Mouse (Mus musculus) heart, embryonic 13.5 days (tissue): Measurements from ENCODE around the gene Rapgef3. TPM values are rescaled to one million over a fixed set of nuclear protein-coding genes. Genes with fewer than 3 reads are reported as not detected.
A peak's percentile ranks its signal among the peaks of the same experiment; 100 is the strongest.

ENCODE experiments used
- ATAC-seq: fragments of 200-750 bp; cut with Nextera tagmentation; 2 replicates; pipeline ENCODE4 v1.8.0; 2017; ENCODE audit warnings: moderate TSS enrichment; ENCODE audit not compliant: insufficient number of reproducible peaks, low FRiP score, low TSS enrichment; ENCODE audit errors: extremely low read depth
- H3K27ac ChIP-seq: fragments of 300-500 bp; sonication (generic); replicated peaks from 2 replicates; pipeline ENCODE4 v1.5.1; 2015; ENCODE audit warnings: moderate library complexity, mild to moderate bottlenecking, inconsistent platforms
- H3K27me3 ChIP-seq: fragments of 300-500 bp; sonication (generic); replicated peaks from 2 replicates; pipeline ENCODE4 v1.6.1; 2015; ENCODE audit warnings: mild to moderate bottlenecking, inconsistent platforms
- H3K36me3 ChIP-seq: fragments of 300-500 bp; sonication (generic); 2 replicates; pipeline ENCODE4 v1.6.1; 2015; ENCODE audit warnings: mild to moderate bottlenecking, inconsistent platforms
- H3K4me1 ChIP-seq: fragments of 300-500 bp; sonication (generic); 2 replicates; pipeline ENCODE4 v1.6.1; 2015; ENCODE audit warnings: inconsistent platforms
- H3K4me2 ChIP-seq: fragments of 300-500 bp; sonication (generic); 2 replicates; pipeline ENCODE4 v1.6.1; 2015; ENCODE audit warnings: inconsistent platforms, mild to moderate bottlenecking, moderate library complexity
- H3K4me3 ChIP-seq: fragments of 300-500 bp; sonication (generic); 2 replicates; pipeline ENCODE4 v1.5.1; 2015; ENCODE audit warnings: moderate library complexity, mild to moderate bottlenecking, inconsistent platforms
- H3K9ac ChIP-seq: fragments of 300-500 bp; sonication (generic); 2 replicates; pipeline ENCODE4 v1.6.1; 2015; ENCODE audit warnings: inconsistent platforms, mild to moderate bottlenecking, moderate library complexity
- H3K9me3 ChIP-seq: fragments of 300-500 bp; sonication (generic); 2 replicates; pipeline ENCODE4 v1.6.1; 2016; ENCODE audit warnings: inconsistent platforms
- WGBS: fragments of 180-500 bp; shearing (Covaris S2); methylation state at CpG from one replicate; pipeline ENCODE4 v1.1.7; 2015; ENCODE audit warnings: mixed read lengths; 5-methylcytosine and 5-hydroxymethylcytosine counted together
- polyA plus RNA-seq: library from polyadenylated mRNA; unstranded; fragments of >200 nt; fragmentation: Nextera tagmentation; extraction: Ambion mirVana; gene quantifications from 2 replicates; pipeline ENCODE4 v1.2.1, GENCODE M21; 2015

Rapgef3 gene
- polyA plus RNA-seq, 1 experiment from 2014 or later, result 22.1 TPM

DNA sequence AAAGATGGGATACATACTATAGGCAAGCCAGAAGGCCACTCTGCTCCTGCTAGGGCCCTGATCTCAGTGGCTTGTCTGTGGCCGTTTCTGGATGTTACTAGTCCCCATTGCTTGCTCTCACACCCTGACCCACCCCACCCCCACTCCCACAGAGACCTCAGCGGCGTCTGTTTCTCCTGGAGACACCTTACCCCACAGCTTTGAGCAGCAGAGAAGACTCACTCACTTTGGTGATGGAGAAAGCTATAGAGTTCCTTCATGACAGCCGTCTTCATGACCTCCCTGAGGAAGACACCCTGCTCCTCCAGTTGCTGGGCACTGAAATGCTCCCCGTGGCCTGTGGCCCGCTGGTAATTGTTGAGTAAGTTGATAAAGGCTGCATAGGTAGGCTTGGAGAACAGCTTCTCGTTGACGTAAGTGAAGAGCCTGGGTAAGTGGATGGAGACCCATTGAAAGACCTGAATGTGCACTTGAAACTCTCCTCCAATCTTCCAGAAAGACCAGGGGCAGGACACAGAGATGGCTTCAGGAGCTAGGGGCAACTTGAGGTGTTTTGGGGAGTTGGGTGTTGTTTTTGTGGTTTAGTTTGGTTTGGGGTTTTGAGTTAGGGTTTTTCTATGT, 49.1 kb downstream of the Rapgef3 start:
- Histone ChIP-seq H3K9ac (no peak overlapping the region), H3K27ac (no peak overlapping the region), H3K9me3 (no peaks in the 10 kb centered on the region), H3K27me3 (peaks cover 3% of the 10 kb centered on the region; the same call in 1 of the 2 replicates), H3K36me3 (no peaks in the 10 kb centered on the region), H3K4me3 (no peak overlapping the region), H3K4me1 (peaks cover 24% of the 10 kb centered on the region), H3K4me2 (no peak overlapping the region)
- 70% methylated on average over 8 of the region's 8 CpGs for WGBS
- ATAC-seq, result no peak

- no peak overlapping the region for H3K9ac ChIP-seq
Measured at GRCm38 (mm10) chr15:97717861-97718534, 49.8 kb downstream of the Rapgef3 start.

DNA sequence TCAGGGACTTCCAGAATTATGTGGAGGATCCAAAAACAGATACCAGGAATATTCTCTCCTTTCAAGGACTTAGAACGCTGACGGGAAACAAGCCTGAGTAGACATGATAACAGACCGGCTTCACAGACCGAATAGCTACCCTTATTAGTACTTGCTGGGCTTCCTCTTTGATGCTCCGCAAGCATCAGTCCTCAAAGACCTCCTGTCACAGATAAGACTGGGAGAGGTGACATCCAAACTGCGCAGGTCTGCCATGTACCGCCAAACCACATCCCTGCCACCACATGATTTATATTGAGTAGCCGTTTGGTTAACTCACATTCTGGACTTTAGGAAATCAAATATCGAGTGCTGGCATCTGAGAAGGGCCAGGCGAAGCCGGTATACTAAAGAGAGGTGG, 51.0 kb downstream of the Rapgef3 start:
- 52% methylated on average over 11 of the region's 11 CpGs for WGBS

More at GRCm38 (mm10) chr15:97717861-97718534, 49.8 kb downstream of the Rapgef3 start:
- no peak overlapping the region for H3K4me2 ChIP-seq
- ATAC-seq, result peak; percentile 28; the same call in 1 of the 2 replicates
- H3K27me3 ChIP-seq, result peaks cover 3% of the 10 kb centered on the region; the same call in 1 of the 2 replicates
- no peaks in the 10 kb centered on the region for H3K9me3 ChIP-seq
- H3K27ac ChIP-seq, result no peak overlapping the region
- no peaks in the 10 kb centered on the region for H3K36me3 ChIP-seq
- H3K4me3 ChIP-seq, result no peak overlapping the region
- 29% methylated on average over 12 of the region's 12 CpGs for WGBS
- peaks cover 31% of the 10 kb centered on the region for H3K4me1 ChIP-seq

DNA sequence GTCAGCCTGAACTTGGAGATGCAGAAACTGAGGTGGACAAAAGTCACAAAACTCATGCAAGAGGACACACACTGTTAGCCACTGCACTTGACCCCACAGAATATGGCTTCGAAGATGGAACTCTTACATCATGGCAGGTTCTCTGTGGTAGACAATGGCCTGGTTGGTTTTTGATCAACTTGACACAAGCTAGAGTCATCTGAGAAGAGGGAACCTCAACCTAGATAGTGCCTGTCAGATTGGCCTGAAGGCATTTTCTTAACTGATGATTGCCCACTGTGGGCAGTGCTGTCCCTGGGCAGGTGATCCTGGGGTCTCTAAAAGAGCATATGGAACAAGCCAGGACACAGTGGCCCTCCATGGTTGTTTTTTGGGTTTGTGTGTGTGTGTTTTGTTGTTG, 52.0 kb downstream of the Rapgef3 start:
- H3K9me3 ChIP-seq, result no peaks in the 10 kb centered on the region
- WGBS, result 89% methylated on average over 1 of the region's 1 CpGs
- peaks cover 29% of the 10 kb centered on the region for H3K4me1 ChIP-seq
- no peak overlapping the region for H3K4me2 ChIP-seq
- H3K27ac ChIP-seq, result no peak overlapping the region
- H3K4me3 ChIP-seq, result no peak overlapping the region
- H3K36me3 ChIP-seq, result no peaks in the 10 kb centered on the region
- peaks cover 3% of the 10 kb centered on the region; the same call in 1 of the 2 replicates for H3K27me3 ChIP-seq
- ATAC-seq, result no peak
- H3K9ac ChIP-seq, result no peak overlapping the region

More for the DNA sequence above, 51.0 kb downstream of the Rapgef3 start:
- H3K36me3 ChIP-seq, result no peaks in the 10 kb centered on the region
- no peaks in the 10 kb centered on the region for H3K9me3 ChIP-seq
- no peak overlapping the region for H3K4me2 ChIP-seq
- peaks cover 32% of the 10 kb centered on the region for H3K4me1 ChIP-seq
- ATAC-seq, result no peak
- H3K4me3 ChIP-seq, result no peak overlapping the region
- H3K27ac ChIP-seq, result 0 out of 2 replicates have a peak overlapping the region, but pooled peaks have one; percentile 8
- peaks cover 3% of the 10 kb centered on the region; the same call in 1 of the 2 replicates for H3K27me3 ChIP-seq
- no peak overlapping the region for H3K9ac ChIP-seq

DNA sequence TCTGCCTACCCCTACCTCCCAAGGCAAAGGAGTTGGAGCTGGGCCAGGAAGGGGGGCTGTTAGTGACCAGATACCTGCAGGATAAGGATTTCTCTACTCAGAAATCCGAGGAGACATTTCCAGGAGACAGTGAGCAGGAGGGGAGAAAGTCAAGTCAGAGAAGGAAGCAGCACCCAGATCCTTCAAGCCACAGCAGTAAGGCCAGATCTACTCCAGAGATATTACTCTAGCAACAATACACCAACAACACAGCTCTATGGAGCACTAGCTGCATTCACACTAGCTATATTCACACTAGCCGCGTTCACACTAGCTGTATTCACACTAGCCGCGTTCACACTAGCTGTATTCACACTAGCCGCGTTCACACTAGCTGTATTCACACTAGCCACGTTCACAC, 52.7 kb downstream of the Rapgef3 start:
- Histone ChIP-seq H3K4me2 (no peak overlapping the region), H3K36me3 (no peaks in the 10 kb centered on the region), H3K27me3 (peaks cover 3% of the 10 kb centered on the region; the same call in 1 of the 2 replicates), H3K9ac (no peak overlapping the region), H3K27ac (no peak overlapping the region), H3K9me3 (no peaks in the 10 kb centered on the region), H3K4me1 (peaks cover 23% of the 10 kb centered on the region), H3K4me3 (no peak overlapping the region)
- WGBS, result 81% methylated on average over 8 of the region's 8 CpGs
- ATAC-seq, result no peak

DNA sequence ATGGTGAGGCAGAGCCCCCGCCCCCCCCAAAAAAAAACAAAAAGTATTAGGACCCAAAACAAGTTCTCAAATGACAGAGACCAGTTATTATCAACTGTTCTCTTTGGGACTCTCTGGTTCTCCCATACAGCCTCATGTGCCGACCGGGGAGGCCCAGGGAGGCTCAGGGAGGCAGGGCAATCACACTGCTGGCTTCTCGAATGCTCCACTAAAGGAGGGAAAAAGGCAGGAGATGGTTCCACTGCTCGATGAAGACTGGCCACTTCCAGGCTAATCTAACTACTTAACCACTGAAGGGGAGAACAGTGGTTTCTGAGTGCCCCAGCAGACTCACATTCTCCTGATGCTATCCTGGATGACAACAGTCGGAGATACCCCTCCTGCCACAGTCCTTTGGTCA, 55.2 kb downstream of the Rapgef3 start:
- 58% methylated on average over 6 of the region's 6 CpGs for WGBS
- peaks cover 13% of the 10 kb centered on the region; the same call in 1 of the 2 replicates for H3K4me1 ChIP-seq
- H3K27me3 ChIP-seq, result no peaks in the 10 kb centered on the region
- H3K36me3 ChIP-seq, result no peaks in the 10 kb centered on the region
- H3K9me3 ChIP-seq, result no peaks in the 10 kb centered on the region
- H3K9ac ChIP-seq, result no peak overlapping the region
- H3K4me2 ChIP-seq, result no peak overlapping the region
- ATAC-seq, result no peak
- no peak overlapping the region for H3K4me3 ChIP-seq
- H3K27ac ChIP-seq, result no peak overlapping the region

DNA sequence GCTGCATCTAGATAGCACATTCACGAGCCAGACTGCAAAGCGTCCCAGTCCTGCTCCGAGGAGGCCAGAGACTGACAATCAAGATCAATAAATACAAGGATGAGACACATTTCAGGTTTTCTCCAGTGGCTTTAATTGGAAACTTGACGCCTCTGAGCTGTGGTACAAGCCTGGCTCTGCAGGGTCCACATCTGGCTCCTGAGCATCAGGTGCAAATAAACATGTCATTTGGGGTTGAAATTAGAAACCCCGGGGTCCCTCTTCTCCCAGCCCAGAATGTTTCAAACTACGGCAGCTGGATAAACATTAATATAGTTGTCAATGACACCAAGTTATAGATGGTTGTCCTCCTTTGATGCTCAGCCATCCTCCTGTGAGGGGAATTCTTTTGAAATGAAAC, 56.9 kb downstream of the Rapgef3 start:
- no peak overlapping the region for H3K4me3 ChIP-seq
- no peaks in the 10 kb centered on the region for H3K27me3 ChIP-seq
- no peak overlapping the region for H3K4me2 ChIP-seq
- H3K36me3 ChIP-seq, result no peaks in the 10 kb centered on the region
- 0 out of 2 replicates have a peak overlapping the region, but pooled peaks have one; percentile 11 for H3K9ac ChIP-seq
- no peak overlapping the region for H3K27ac ChIP-seq
- WGBS, result 73% methylated on average over 6 of the region's 6 CpGs
- no peaks in the 10 kb centered on the region for H3K9me3 ChIP-seq
- H3K4me1 ChIP-seq, result peaks cover 16% of the 10 kb centered on the region; the same call in 1 of the 2 replicates
- no peak for ATAC-seq

GRCm38 (mm10) chr15:97705211-97706050, 62.3 kb downstream of the Rapgef3 start, which contains the start of gene Rpap3:
Rpap3 (minus strand) TSS chr15:97705825.
- Histone ChIP-seq H3K9me3 (no peaks in the 10 kb centered on the region), H3K4me1 (peaks cover 15% of the 10 kb centered on the region), H3K4me2 (peak within 1 kb of the TSS; percentile 93), H3K9ac (peak within 1 kb of the TSS; percentile 95), H3K4me3 (peak within 1 kb of the TSS; percentile 91), H3K27ac (peak within 1 kb of the TSS; percentile 30; the same call in 1 of the 2 replicates), H3K36me3 (peaks cover 29% of the 10 kb centered on the region), H3K27me3 (no peaks in the 10 kb centered on the region)
- under 1% methylated on average over 70 of the region's 71 CpGs for WGBS
- ATAC-seq, result peak; percentile 73; the same call in 1 of the 2 replicates

DNA sequence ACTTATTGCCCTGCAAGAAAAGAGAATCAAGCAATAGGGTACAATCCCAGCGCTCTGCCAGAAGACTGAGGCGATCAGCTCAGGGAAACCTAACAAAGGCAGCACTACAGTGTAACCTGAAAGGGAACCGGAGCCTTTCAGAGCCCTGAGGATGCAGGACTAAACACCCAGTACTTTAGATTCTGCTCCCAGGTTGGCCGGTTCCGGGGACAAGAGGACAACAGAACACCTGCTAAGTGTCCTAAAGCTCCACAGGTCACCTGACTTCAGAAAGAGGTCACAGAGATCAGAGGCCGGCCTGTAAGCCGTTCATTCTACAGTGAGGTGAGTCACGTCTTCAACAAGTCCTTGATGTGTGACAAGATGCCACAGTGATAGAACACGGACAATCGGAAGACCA, 71.2 kb downstream of the Rapgef3 start:
- peaks cover 94% of the 10 kb centered on the region for H3K36me3 ChIP-seq
- H3K27me3 ChIP-seq, result no peaks in the 10 kb centered on the region
- ATAC-seq, result no peak
- no peak overlapping the region for H3K4me2 ChIP-seq
- 88% methylated on average over 10 of the region's 10 CpGs for WGBS
- no peak overlapping the region for H3K9ac ChIP-seq
- H3K27ac ChIP-seq, result no peak overlapping the region
- no peaks in the 10 kb centered on the region for H3K4me1 ChIP-seq
- H3K9me3 ChIP-seq, result no peaks in the 10 kb centered on the region
- H3K4me3 ChIP-seq, result no peak overlapping the region
